Mouse (Mus musculus) skeletal muscle tissue, postnatal 0 days (tissue): ENCODE results near the gene Gm20918. TPM values are rescaled to one million over a fixed set of nuclear protein-coding genes. Genes with fewer than 3 reads are reported as not detected.

ENCODE experiments used
- polyA plus RNA-seq: library from polyadenylated mRNA; unstranded; fragments of >200 nt; fragmentation: Nextera tagmentation; extraction: Ambion mirVana; gene quantifications from 2 replicates; pipeline ENCODE4 v1.2.1, GENCODE M21; 2015

The Gm20918 gene
- not detected in 2 replicates for polyA plus RNA-seq

DNA sequence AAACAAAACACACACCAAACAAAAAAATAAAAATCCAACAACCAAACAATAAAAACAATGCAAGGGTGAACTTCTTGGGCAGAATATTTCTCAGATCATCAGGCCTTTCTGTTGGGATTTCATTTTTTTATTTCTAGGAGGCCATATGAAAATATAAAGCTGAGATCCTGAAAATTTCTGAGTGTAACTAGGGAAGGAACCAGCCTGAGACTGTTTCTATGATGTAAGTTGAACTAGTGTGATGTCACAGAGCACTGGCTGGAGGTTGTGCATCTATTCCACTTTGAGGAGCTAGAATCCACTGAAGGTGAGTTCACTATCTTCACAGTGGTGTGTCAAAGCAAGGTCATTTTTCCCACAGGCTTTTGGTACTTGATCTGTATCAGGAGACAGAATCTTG is at the start of gene Gm20918:
Gm20918 (plus strand) TSS at position 301 of the 400 bp plus-strand sequence.

Other genes with a start within 250 kb of the Gm20918 start
- gene Gm21820, start 205.5 kb downstream of the Gm20918 start, polyA plus RNA-seq: not detected in 2 replicates